ENCODE assay signal across 8 mouse cellular contexts in the genomic region with DNA sequence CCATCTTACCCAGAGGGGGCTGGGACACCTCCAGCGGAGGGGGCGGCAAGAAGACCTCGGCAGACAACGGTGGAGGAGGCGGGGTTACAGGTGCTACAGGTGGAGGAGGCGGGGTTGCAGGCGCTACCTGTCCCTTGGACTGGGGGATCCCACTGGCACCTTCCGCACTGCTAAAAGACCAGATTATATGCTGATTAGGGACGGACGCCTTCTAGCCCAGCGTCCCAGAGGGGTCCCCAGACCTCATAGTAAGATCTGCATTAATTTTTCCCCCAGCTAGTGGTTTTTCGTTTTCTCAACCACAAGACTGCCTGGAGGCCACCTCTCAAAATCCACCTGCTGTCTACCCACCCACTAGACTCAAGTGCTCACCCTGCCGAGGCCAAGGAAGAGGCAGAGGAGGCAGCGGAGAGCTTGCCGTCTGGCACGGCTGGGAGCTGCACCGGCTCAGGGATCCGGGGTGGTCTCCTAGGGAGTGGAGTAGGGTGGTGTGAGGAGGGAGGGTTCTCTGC. TPM values are rescaled to one million over a fixed set of nuclear protein-coding genes. Genes with fewer than 3 reads are reported as not detected.
DNase-seq lines count a peak whose midpoint lies in the region; ATAC-seq and TF ChIP-seq lines count a peak whose summit lies in the region.

No protein-coding gene starts in this region.

- TF ChIP-seq CTCF in kidney, adult 2 months (conservative IDR thresholded peaks at IDR 0.05; ENCODE audit: insufficient read depth, insufficient read length, low read depth, low read length): no peak
- TF ChIP-seq CTCF in G1E (IDR thresholded peaks at IDR 0.05; ENCODE audit: low read depth, low read length): no peak

- no peak for DNase-seq in kidney, adult 2 months
- DNase-seq in kidney, adult 11 months: no peak
- DNase-seq in G1E (ENCODE audit: low spot score): peak; percentile 53
- no peak for DNase-seq in embryonic facial prominence, embryonic 11.5 days (ENCODE audit: low spot score)
- no peak for DNase-seq in liver, embryonic 13.5 days
- no peak for DNase-seq in T-cell, adult 2 months (ENCODE audit: low spot score)
- DNase-seq in cerebellum, adult 11 months: no peak
- DNase-seq in frontal cortex, postnatal 36 days (ENCODE audit: low spot score in 2 of 2): no peak

- 39% methylated on average over 18 of the region's 18 CpGs for WGBS in kidney, adult 2 months
- WGBS in embryonic facial prominence, embryonic 11.5 days: 2% methylated on average over 18 of the region's 18 CpGs
- 19% methylated on average over 18 of the region's 18 CpGs for WGBS in liver, embryonic 13.5 days (ENCODE audit: insufficient replicate concordance)

- no peak for ATAC-seq in G1E (ENCODE audit: extremely low read depth, insufficient number of reproducible peaks, low FRiP score, poor library complexity, severe bottlenecking)
- peak; percentile 36; the same call in 1 of the 2 replicates for ATAC-seq in embryonic facial prominence, embryonic 11.5 days (replicated peaks; ENCODE audit: insufficient number of reproducible peaks, low FRiP score, low TSS enrichment, low read depth)
- 0 out of 2 replicates have a peak, but pooled peaks have one; percentile 0 for ATAC-seq in liver, embryonic 13.5 days (ENCODE audit: low read depth)

- 0 out of 2 replicates have a peak overlapping the region, but pooled peaks have one; percentile 0 for H3K27ac ChIP-seq in kidney, adult 2 months (ENCODE audit: insufficient read depth, low read depth, low read length)
- no peak overlapping the region for H3K27ac ChIP-seq in embryonic facial prominence, embryonic 11.5 days (replicated peaks; ENCODE audit: low read depth, low read length)
- H3K27ac ChIP-seq in liver, embryonic 13.5 days: 0 out of 2 replicates have a peak overlapping the region, but pooled peaks have one; percentile 41

- peaks cover 13% of the 10 kb centered on the region for H3K9me3 ChIP-seq in G1E (replicated peaks)
- H3K9me3 ChIP-seq in embryonic facial prominence, embryonic 11.5 days (replicated peaks; ENCODE audit: control insufficient read depth, low read length): no peaks in the 10 kb centered on the region
- no peaks in the 10 kb centered on the region for H3K9me3 ChIP-seq in liver, embryonic 13.5 days (replicated peaks)

- H3K4me2 ChIP-seq in embryonic facial prominence, embryonic 11.5 days (ENCODE audit: low read depth, low read length): no peak overlapping the region
- peak overlapping the region; percentile 62 for H3K4me2 ChIP-seq in liver, embryonic 13.5 days

- no peak for TF ChIP-seq POLR2A in kidney, adult 2 months (IDR thresholded peaks at IDR 0.05; ENCODE audit: low read depth, low read length)

- H3K27me3 ChIP-seq in kidney, adult 2 months (replicated peaks; ENCODE audit: control insufficient read depth, insufficient read depth, low read length): no peaks in the 10 kb centered on the region
- no peaks in the 10 kb centered on the region; the same call in 1 of the 2 replicates for H3K27me3 ChIP-seq in G1E (ENCODE audit: insufficient read depth, low read length)
- H3K27me3 ChIP-seq in embryonic facial prominence, embryonic 11.5 days (ENCODE audit: control insufficient read depth, insufficient read depth, low read length): peaks cover 76% of the 10 kb centered on the region
- peaks cover 69% of the 10 kb centered on the region for H3K27me3 ChIP-seq in liver, embryonic 13.5 days

- H3K36me3 ChIP-seq in kidney, adult 2 months (ENCODE audit: control insufficient read depth, insufficient read depth, low read length): no peaks in the 10 kb centered on the region
- H3K36me3 ChIP-seq in G1E (replicated peaks): peaks cover 78% of the 10 kb centered on the region
- H3K36me3 ChIP-seq in embryonic facial prominence, embryonic 11.5 days (replicated peaks; ENCODE audit: control insufficient read depth, insufficient read depth, low read depth, low read length): no peaks in the 10 kb centered on the region
- H3K36me3 ChIP-seq in liver, embryonic 13.5 days: peaks cover 21% of the 10 kb centered on the region

- H3K9ac ChIP-seq in embryonic facial prominence, embryonic 11.5 days (replicated peaks; ENCODE audit: low read length): no peak overlapping the region
- H3K9ac ChIP-seq in liver, embryonic 13.5 days: peak overlapping the region; percentile 20

- H3K4me1 ChIP-seq in kidney, adult 2 months (ENCODE audit: control insufficient read depth, insufficient read depth, low read length): peaks cover 7% of the 10 kb centered on the region; the same call in 1 of the 2 replicates
- H3K4me1 ChIP-seq in G1E (ENCODE audit: insufficient read depth, low read depth, low read length): peaks cover 98% of the 10 kb centered on the region
- peaks cover 12% of the 10 kb centered on the region for H3K4me1 ChIP-seq in embryonic facial prominence, embryonic 11.5 days (ENCODE audit: control insufficient read depth, insufficient read depth, low read length)
- H3K4me1 ChIP-seq in liver, embryonic 13.5 days (replicated peaks): peaks cover 85% of the 10 kb centered on the region

- no peak overlapping the region for H3K4me3 ChIP-seq in kidney, adult 2 months (ENCODE audit: insufficient read depth, low read depth, low read length)
- peak overlapping the region; percentile 72 for H3K4me3 ChIP-seq in G1E (ENCODE audit: low read depth, low read length)
- no peak overlapping the region for H3K4me3 ChIP-seq in embryonic facial prominence, embryonic 11.5 days (ENCODE audit: low read depth, low read length)
- H3K4me3 ChIP-seq in liver, embryonic 13.5 days (replicated peaks): peak overlapping the region; percentile 30

RNA-seq across cellular contexts. Expression of a gene that starts 3.3 kb away (rescaled TPM):
- polyA plus RNA-seq in kidney, adult 2 months (2012; rRNA removed): 8.0 and 10.3 TPM in 2 replicates
- total RNA-seq in G1E (2014; fragmentation: Nextera tagmentation) (40.9 and 50.3 TPM in 2 replicates), G1E (2017) (31.0 and 33.6 TPM in 2 replicates)
- 11.8 and 15.0 TPM in 2 replicates for polyA plus RNA-seq in G1E (2012)
- 7.8 and 9.2 TPM in 2 replicates for polyA plus RNA-seq in embryonic facial prominence, embryonic 11.5 days (2014; fragmentation: Nextera tagmentation; extraction: Ambion mirVana)
- 13.8 and 15.3 TPM in 2 replicates for polyA plus RNA-seq in liver, embryonic 13.5 days (2015; fragmentation: Nextera tagmentation; extraction: Ambion mirVana)

RNA-seq across cellular contexts. Expression of a gene that starts 8.6 kb away (rescaled TPM):
- polyA plus RNA-seq in kidney, adult 2 months (2012; rRNA removed): 21.8 and 25.0 TPM in 2 replicates
- total RNA-seq in G1E (2014; fragmentation: Nextera tagmentation) (22.7 and 29.2 TPM in 2 replicates), G1E (2017) (12.7 and 14.1 TPM in 2 replicates)
- 56.9 and 79.3 TPM in 2 replicates for polyA plus RNA-seq in G1E (2012)
- polyA plus RNA-seq in embryonic facial prominence, embryonic 11.5 days (2014; fragmentation: Nextera tagmentation; extraction: Ambion mirVana): 2.1 and 2.4 TPM in 2 replicates
- polyA plus RNA-seq in liver, embryonic 13.5 days (2015; fragmentation: Nextera tagmentation; extraction: Ambion mirVana): 5.8 and 6.3 TPM in 2 replicates

RNA-seq across cellular contexts. Expression of a gene that starts 9.4 kb away (rescaled TPM):
- polyA plus RNA-seq in kidney, adult 2 months (2012; rRNA removed): 26.4 and 46.5 TPM in 2 replicates
- 34.5 and 43.0 TPM in 2 replicates for total RNA-seq in G1E (2014; fragmentation: Nextera tagmentation)
- total RNA-seq in G1E (2017): 7.0 and 7.4 TPM in 2 replicates
- 236 and 275 TPM in 2 replicates for polyA plus RNA-seq in G1E (2012)
- polyA plus RNA-seq in embryonic facial prominence, embryonic 11.5 days (2014; fragmentation: Nextera tagmentation; extraction: Ambion mirVana): not detected in 2 replicates
- polyA plus RNA-seq in liver, embryonic 13.5 days (2015; fragmentation: Nextera tagmentation; extraction: Ambion mirVana): 5.2 and 6.2 TPM in 2 replicates

Comparison
In these comparisons a context has a peak if more than half of its experiments do, and no peak if none do; other contexts are left out.
1. H3K4me3 ChIP-seq: peak in G1E (single experiment) and liver, embryonic 13.5 days (single experiment); none in kidney, adult 2 months (single experiment) and embryonic facial prominence, embryonic 11.5 days (single experiment).